Mouse (Mus musculus): ENCODE results near the gene Scube3.

- TF ChIP-seq CTCF (IDR thresholded peaks at IDR 0.05; ENCODE audit: extremely low read depth, insufficient read depth, insufficient read length, insufficient replicate concordance), result no peak
- no peak for TF ChIP-seq POLR2A (IDR thresholded peaks at IDR 0.05; ENCODE audit: low read depth, low read length)
Measured at GRCm38 (mm10) chr17:28129796-28130195, 12.1 kb upstream of the Scube3 start.
